Mouse (Mus musculus) embryonic facial prominence, embryonic 13.5 days (tissue): ENCODE data around the gene Shf. TPM values are rescaled to one million over a fixed set of nuclear protein-coding genes. Genes with fewer than 3 reads are reported as not detected.

Source experiments
- polyA plus RNA-seq: library from polyadenylated mRNA; unstranded; fragments of >200 nt; fragmentation: Nextera tagmentation; extraction: Ambion mirVana; gene quantifications from 2 replicates; pipeline ENCODE4 v1.2.1, GENCODE M21; 2015

Gene Shf
- polyA plus RNA-seq, 1 experiment from 2014 or later: 6.6 TPM

Other genes with a start within 250 kb of the Shf start
- 239 and 303 TPM in 2 replicates for gene B2m, start 221.5 kb downstream of the Shf start, polyA plus RNA-seq
- not detected in 2 replicates for gene Trim69, start 208.5 kb downstream of the Shf start, polyA plus RNA-seq
- gene Patl2, start 183.0 kb downstream of the Shf start, polyA plus RNA-seq: not detected in 2 replicates
- gene Terb2, start 182.9 kb downstream of the Shf start, polyA plus RNA-seq: not detected in 2 replicates
- 23.0 and 25.0 TPM in 2 replicates for gene Sord, start 134.4 kb downstream of the Shf start, polyA plus RNA-seq
- gene Duox2, start 70.7 kb downstream of the Shf start, polyA plus RNA-seq: 0.14 TPM in 1 of 2 replicates, not detected in the other
- not detected in 2 replicates for gene Duoxa2, start 70.3 kb downstream of the Shf start, polyA plus RNA-seq
- gene Duoxa1, start 55.4 kb downstream of the Shf start, polyA plus RNA-seq: 1.6 and 1.9 TPM in 2 replicates
- 0.31 and 0.32 TPM in 2 replicates for gene Duox1, start 53.5 kb downstream of the Shf start, polyA plus RNA-seq
- gene Slc28a2, start 57.3 kb upstream of the Shf start, polyA plus RNA-seq: 0.40 TPM in 1 of 2 replicates, not detected in the other
- gene Gm14085, start 115.8 kb upstream of the Shf start, polyA plus RNA-seq: not detected in 2 replicates
- gene Gatm, start 242.1 kb upstream of the Shf start, polyA plus RNA-seq: 10.5 and 10.6 TPM in 2 replicates